Mouse (Mus musculus) spleen, adult 2 months (tissue): ENCODE results near the gene Slc24a4.

ENCODE experiments used
- CTCF ChIP-seq: fragments of 200-500 bp; IDR thresholded peaks from 2 replicates; pipeline ENCODE4 v1.5.1; 2011; ENCODE audit warnings: mild to moderate bottlenecking, inconsistent platforms; ENCODE audit not compliant: insufficient read depth, insufficient read length, insufficient replicate concordance; ENCODE audit errors: extremely low read depth
- POLR2A ChIP-seq: fragments of 200-500 bp; IDR thresholded peaks from 2 replicates; pipeline ENCODE4 v1.6.1; 2011; ENCODE audit warnings: low read depth, low read length, inconsistent platforms

GRCm38 (mm10) chr12:102166691-102167261 is 38.2 kb downstream of the Slc24a4 start:
- TF ChIP-seq POLR2A: no peak
- no peak for TF ChIP-seq CTCF
